Mouse (Mus musculus) T-helper 2 cell (primary cell): ENCODE results near the gene Bet1l.
"Not testable (repeated sequence)": the region's sequence is repeated elsewhere in the genome, so short reads cannot be mapped to it uniquely, and the experiment has no call there.

Experiments used
- in situ Hi-C: fragments of 300-600 bp; cut with MboI, MseI; formaldehyde crosslinking; loops from one replicate; pipeline ENCODE4 v1.15.1; 2025; ENCODE audit warnings: high pct_unique_total_duplicates

Gene Bet1l

DNA sequence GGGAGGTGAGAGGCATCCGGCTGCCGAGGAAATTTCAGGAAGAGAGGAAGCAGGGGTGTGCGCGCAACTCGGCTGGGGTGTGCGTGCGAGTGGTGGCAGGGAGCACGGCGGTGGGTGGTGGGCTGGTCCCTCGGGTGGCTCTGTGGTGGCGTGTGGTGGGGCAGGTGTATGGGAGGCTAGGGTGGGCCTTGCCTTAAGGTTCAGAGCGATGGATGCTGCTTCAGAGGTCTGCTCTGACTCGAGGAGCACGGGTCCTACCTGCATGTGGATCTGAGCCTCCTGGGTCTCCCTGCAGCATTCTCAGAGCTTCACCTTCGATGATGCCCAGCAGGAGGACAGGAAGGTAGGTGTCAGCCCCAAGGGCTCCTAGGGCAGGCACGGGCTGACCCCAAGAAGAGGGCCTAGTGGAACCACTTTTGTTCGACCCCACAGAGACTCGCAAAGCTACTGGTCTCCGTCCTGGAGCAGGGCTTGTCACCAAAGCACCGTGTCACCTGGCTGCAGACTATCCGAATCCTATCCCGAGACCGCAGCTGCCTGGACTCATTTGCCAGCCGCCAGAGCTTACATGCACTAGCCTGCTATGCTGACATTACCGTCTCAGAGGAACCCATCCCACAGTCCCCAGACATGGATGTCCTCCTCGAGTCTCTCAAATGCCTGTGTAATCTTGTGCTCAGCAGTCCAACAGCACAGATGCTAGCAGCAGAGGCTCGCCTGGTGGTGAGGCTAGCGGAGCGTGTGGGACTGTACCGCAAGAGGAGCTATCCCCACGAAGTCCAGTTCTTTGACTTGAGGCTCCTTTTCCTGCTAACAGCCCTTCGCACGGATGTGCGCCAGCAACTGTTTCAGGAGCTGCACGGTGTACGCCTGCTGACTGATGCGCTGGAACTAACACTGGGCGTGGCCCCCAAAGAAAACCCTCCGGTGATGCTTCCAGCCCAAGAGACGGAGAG lies at the start of gene Bet1l:
TSS of gene Bet1l (minus strand) at position 28 of the 956 bp plus-strand sequence.
- in situ Hi-C loops = no loop called here

- in situ Hi-C loops = loop anchor here (5.0 to 10.0 kb wide), 2 partner anchors 145 to 268 kb away; partner anchors contain the start of gene Rnh1
Observed at GRCm38 (mm10) chr7:140907131-140907530, 49.8 kb upstream of the Bet1l start.

GRCm38 (mm10) chr7:140905642-140906081 lies 48.3 kb upstream of the Bet1l start:
- in situ Hi-C loops = loop anchor here (5.0 to 10.0 kb wide), 2 partner anchors 147 to 269 kb away; partner anchors contain the start of gene Rnh1

GRCm38 (mm10) chr7:140903212-140903611 lies 45.8 kb upstream of the Bet1l start:
- in situ Hi-C loops = loop anchor here (5.0 to 10.0 kb wide), 2 partner anchors 61 to 272 kb away; partner anchors contain the start of gene Rnh1

GRCm38 (mm10) chr7:140902036-140902875 lies 44.9 kb upstream of the Bet1l start:
- in situ Hi-C loops = loop anchor here (5.0 to 10.0 kb wide), 2 partner anchors 60 to 273 kb away; partner anchors contain the start of gene Rnh1

- in situ Hi-C loops = loop anchor here (5.0 to 10.0 kb wide), 2 partner anchors 58 to 275 kb away; partner anchors contain the start of gene Rnh1
Observed at GRCm38 (mm10) chr7:140900220-140900619, 42.8 kb upstream of the Bet1l start, which contains the start of gene Cox8b. Gene Cox8b, minus strand, starts transcription at chr7:140900446.

DNA sequence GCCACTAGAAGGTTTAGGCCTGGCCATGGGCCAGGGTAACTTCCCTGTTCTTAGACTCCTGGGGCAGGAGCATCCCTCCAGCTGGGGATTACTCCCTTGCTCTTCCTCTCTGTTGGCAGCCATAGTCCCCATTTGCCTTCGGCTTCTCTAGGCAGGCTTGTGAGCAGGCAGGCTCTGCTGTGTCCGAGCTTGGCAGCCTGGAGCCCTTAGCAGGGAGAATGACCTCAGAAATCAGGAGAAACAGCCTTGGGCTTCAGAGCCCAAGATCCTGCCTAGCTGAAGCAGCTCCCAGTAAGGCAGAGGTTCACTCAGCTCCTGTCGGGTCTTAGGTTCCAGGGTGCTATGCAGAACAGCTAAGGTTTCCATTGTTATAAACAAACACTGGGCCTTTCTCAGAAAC lies 41.7 kb upstream of the Bet1l start:
- in situ Hi-C loops = no loop called here

DNA sequence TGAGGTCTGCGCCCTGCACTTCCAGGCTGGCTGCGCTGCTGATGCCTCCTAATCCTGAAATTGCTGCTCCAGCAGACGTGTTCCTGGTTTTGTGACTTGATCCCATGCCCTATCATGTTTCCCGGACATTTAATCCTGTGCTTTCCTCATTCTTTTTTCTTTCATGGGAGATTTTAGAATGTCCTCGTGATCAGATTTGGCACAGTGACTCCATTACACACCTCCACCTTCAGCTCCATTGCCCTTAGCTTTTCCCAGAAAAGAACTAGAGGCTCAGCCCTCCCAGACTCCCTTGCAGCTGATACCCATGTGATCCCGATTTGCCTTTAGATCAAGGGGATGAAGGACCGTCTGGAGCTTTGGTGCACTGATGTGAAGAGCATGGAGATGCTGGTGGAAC lies 40.5 kb upstream of the Bet1l start:
- in situ Hi-C loops = no loop called here

DNA sequence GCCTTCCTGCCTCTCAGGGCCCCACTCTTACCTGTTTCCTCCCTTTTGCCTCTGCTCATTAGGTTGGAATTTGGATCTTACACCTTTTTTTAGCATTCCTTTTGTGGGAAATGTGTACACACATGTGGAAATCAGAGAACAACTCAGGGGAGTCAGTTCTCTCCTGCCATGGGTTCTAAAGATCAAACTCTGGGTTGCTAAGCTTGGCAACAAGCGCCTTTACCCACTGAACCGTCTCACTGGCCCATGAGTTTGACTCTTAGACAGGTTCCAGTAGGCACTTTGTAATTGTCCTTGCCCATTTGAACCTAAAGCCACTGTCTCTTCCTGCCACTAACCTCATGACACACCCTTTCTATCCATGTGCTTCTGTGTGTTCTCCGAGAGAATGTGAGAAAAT lies 37.2 kb upstream of the Bet1l start:
- in situ Hi-C loops = no loop called here

GRCm38 (mm10) chr7:140894031-140894430 lies 36.7 kb upstream of the Bet1l start:
- in situ Hi-C loops = no loop called here

DNA sequence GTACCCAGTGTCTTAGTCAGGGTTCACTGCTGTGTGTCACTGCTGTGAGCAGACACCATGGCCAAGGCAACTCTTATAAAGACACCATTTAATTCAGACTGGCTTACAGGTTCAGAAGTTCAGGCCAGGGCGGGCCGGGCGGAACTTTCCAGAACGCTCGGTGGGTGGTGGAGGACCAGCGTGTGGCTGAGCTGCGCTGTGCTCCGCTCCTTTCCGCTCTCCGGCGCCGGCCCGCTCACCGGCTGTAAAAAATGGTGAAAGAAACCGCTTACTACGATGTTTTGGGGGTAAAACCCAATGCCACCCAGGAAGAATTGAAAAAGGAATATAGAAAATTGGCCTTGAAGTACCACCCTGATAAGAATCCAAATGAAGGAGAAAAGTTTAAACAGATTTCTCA lies 33.3 kb upstream of the Bet1l start:
- in situ Hi-C loops = not testable (repeated sequence)

DNA sequence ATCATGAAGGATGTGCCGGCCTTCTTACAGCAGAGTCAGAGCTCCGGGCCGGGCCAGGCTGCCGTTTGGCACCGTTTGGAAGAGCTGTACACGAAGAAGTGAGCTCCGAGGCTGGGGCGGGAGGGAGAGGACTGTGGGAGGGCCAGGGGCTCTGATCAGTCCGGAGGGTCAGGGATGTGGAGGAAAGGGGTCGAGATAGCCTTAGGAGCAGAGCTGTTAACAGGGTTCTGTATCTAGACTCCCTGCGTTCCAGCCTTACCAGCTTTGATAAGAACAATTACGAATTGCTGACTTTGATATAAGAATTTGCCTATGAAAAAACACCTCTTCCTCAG lies 25.1 kb upstream of the Bet1l start:
- in situ Hi-C loops = no loop called here

DNA sequence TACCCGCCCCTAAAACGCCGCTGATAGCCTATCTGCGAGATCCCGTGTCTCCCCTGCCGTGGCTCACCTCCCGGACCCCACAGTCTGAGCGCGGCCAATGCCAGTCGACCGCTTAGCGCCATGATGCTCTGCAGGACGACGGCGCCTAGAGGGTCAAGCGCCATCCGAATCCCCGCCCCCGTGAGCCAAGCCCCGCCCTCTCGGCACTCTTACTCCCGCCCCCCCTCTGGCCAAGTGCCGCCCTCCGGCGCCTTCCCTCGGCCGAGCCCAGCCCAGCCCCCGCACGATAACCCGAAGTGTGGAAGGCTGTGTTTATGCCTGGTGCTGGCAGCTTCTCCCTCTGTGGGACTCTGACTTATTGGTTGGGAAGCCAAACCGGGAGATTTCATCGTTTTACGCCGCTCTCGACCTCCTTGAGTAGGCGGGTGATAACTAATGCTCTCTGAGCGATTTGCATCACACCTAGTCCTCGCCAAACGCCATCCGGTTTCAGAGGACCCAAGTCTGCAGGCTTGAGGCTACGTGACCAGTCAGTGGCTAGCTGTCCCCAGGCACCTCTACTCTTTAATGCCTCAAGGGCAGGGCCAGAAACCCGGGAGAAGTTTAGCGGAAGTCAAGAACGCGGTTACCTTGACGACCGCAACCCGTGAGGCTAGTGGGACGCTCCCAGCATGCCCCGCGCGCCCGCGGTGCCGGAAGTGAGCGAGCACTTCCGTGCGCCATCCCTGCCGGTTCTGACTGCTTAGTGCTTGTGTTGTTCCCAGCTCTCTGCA lies 24.5 kb upstream of the Bet1l start, which contains the start of the genes Psmd13 and Sirt3:
TSS of gene Psmd13 (plus strand) at position 273 of the 773 bp plus-strand sequence.
TSS of gene Sirt3 (minus strand) at position 614 of the 773 bp plus-strand sequence.
- in situ Hi-C loops = no loop called here

- in situ Hi-C loops = no loop called here
Observed at GRCm38 (mm10) chr7:140880865-140881515, 23.6 kb upstream of the Bet1l start.

DNA sequence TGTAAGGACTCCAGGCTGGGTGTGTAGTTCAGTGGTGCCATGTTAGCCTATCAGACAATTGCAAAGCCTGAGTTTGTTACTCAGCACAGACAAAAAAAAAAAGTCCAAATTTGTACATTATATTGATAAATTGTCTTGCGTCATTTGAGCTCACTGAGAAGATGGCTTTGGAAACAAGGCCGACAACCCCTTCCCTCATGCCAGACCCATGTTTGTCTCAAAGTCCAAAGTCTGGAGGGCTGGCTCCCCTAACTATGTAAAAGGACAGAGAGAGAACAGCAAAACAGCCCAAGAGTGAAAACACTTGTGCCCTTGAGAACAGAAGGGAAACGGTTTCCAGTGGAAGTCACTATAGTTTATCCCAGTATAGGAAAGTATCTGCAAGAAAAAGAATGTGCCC lies 23.0 kb upstream of the Bet1l start:
- in situ Hi-C loops = no loop called here

DNA sequence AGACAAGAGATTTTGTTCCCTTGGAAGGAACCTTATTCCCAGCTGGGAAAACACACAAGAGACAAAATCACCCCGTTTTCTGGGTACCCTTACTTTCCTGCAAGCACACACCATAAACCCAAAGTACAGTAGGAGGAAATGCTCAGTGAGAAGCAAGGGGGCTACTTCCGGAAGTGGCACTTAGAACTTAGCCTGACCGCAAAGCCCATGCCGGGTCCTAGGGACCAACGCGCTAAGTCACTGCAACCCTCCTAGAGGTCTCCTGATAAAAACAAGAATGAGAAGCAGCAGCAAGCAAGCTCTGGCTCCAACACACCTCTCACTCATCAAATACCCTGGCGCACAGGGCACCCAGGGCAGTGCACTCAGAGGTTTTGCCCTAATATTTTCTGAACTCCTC lies 22.0 kb upstream of the Bet1l start:
- in situ Hi-C loops = no loop called here

GRCm38 (mm10) chr7:140877364-140877763 lies 20.0 kb upstream of the Bet1l start:
- in situ Hi-C loops = no loop called here

DNA sequence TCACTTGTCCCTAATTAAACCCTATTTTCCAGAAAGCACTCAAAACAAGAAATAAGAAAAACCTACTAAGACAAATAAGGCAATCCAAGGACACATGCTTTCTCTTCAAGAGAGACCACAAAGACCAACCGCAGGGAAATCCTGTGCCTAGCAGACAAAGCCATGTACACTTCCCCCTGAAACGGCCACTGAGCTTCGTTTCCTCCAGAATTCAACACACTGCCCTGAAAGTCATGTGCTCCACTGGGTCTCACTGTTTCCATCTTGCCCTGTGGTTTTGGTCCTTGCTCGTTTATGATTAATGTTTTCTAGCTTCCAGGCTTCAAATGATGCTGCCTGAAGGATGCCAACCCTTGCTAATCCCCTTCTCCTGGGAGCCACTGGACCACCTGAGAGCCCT lies 16.8 kb upstream of the Bet1l start:
- in situ Hi-C loops = no loop called here

DNA sequence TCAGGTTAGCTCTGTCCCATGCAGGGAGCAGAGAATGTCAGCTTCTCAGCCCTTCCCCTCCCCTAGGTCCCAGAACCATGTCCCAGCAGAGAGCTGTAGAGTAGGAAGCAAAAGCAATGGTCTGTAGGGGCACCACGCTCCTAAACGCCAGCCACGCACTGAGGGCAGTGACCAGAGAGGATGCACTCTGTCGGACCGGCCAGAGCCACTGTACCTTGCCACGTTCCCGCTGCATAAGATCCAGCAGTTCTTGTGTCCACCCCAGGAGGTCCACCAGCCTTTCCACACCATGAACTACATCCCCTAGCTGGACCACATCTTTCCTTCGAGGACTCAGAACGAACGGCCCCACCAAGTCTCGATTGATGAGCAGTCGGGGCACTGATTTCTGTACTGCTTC lies 7.4 kb upstream of the Bet1l start:
- in situ Hi-C loops = no loop called here

- in situ Hi-C loops = no loop called here
Observed at GRCm38 (mm10) chr7:140860728-140861127, 3.4 kb upstream of the Bet1l start.
